In genomic region chr2:150832029-150832428, GRCm38 (mm10) we compare ENCODE assay signal across 14 mouse cellular contexts. TPM values are rescaled to one million over a fixed set of nuclear protein-coding genes. Genes with fewer than 3 reads are reported as not detected.
DNase-seq lines count a peak whose midpoint lies in the region; ATAC-seq and TF ChIP-seq lines count a peak whose summit lies in the region.
"Had no signal": no experiment of that assay in that cellular context is flagged by ENCODE, and none has a peak within 500 bp of the region (broad histone marks: within the 10 kb centered on the region; RNA-seq: fewer than 3 reads in every experiment).

No protein-coding gene starts in this region.

- H3K27me3 ChIP-seq in forebrain, postnatal 0 days (ENCODE audit: insufficient read depth, low read length), result no peaks in the 10 kb centered on the region
- no peaks in the 10 kb centered on the region for H3K27me3 ChIP-seq in forebrain, embryonic 16.5 days (replicated peaks; ENCODE audit: control insufficient read depth, insufficient read depth, low read length)
- H3K27me3 ChIP-seq in kidney, embryonic 16.5 days (ENCODE audit: insufficient read depth, low read length), result no peaks in the 10 kb centered on the region
- H3K27me3 ChIP-seq in lung, postnatal 0 days (replicated peaks; ENCODE audit: insufficient read depth, low read length), result no peaks in the 10 kb centered on the region
- no peaks in the 10 kb centered on the region for H3K27me3 ChIP-seq in midbrain, embryonic 14.5 days (ENCODE audit: control insufficient read depth, insufficient read depth, low read length)
- H3K27me3 ChIP-seq: embryonic facial prominence, embryonic 15.5 days; forebrain, embryonic 12.5 days; midbrain, embryonic 15.5 days had no signal

- H3K36me3 ChIP-seq in forebrain, postnatal 0 days (ENCODE audit: insufficient read depth), result peaks cover 87% of the 10 kb centered on the region
- peaks cover 17% of the 10 kb centered on the region for H3K36me3 ChIP-seq in forebrain, embryonic 16.5 days (ENCODE audit: control insufficient read depth, insufficient read depth)
- peaks cover 66% of the 10 kb centered on the region for H3K36me3 ChIP-seq in kidney, embryonic 16.5 days (ENCODE audit: insufficient read depth, low read length)
- H3K36me3 ChIP-seq in lung, postnatal 0 days (ENCODE audit: insufficient read depth, low read length), result peaks cover 41% of the 10 kb centered on the region
- H3K36me3 ChIP-seq in midbrain, embryonic 14.5 days (ENCODE audit: control insufficient read depth, insufficient read depth, low read length), result peaks cover 89% of the 10 kb centered on the region

- 0 out of 2 replicates have a peak, but pooled peaks have one; percentile 2 for ATAC-seq in forebrain, postnatal 0 days
- ATAC-seq in forebrain, embryonic 16.5 days, result no peak
- ATAC-seq in kidney, embryonic 16.5 days (ENCODE audit: low FRiP score, low TSS enrichment), result no peak
- ATAC-seq in lung, postnatal 0 days, result no peak
- no peak for ATAC-seq in midbrain, embryonic 14.5 days (ENCODE audit: low FRiP score, low TSS enrichment)
- ATAC-seq: activated CD4-positive, CD25-positive, alpha-beta regulatory T cell, adult 4 months; midbrain, embryonic 15.5 days had no signal

- TF ChIP-seq EP300 in lung, postnatal 0 days (IDR thresholded peaks at IDR 0.05), result no peak

- H3K9ac ChIP-seq in forebrain, postnatal 0 days, result no peak overlapping the region
- no peak overlapping the region for H3K9ac ChIP-seq in forebrain, embryonic 16.5 days (replicated peaks; ENCODE audit: low read depth, low read length)
- no peak overlapping the region for H3K9ac ChIP-seq in kidney, embryonic 16.5 days (replicated peaks; ENCODE audit: low read length)
- no peak overlapping the region for H3K9ac ChIP-seq in lung, postnatal 0 days (replicated peaks; ENCODE audit: low read depth)
- H3K9ac ChIP-seq in midbrain, embryonic 14.5 days (replicated peaks; ENCODE audit: low read length), result no peak overlapping the region
- H3K9ac ChIP-seq: embryonic facial prominence, embryonic 15.5 days; forebrain, embryonic 12.5 days; midbrain, embryonic 15.5 days had no signal

- 94% methylated on average over 7 of the region's 7 CpGs for WGBS in forebrain, postnatal 0 days
- 89% methylated on average over 7 of the region's 7 CpGs for WGBS in forebrain, embryonic 16.5 days
- WGBS in kidney, embryonic 16.5 days, result 89% methylated on average over 7 of the region's 7 CpGs
- 94% methylated on average over 7 of the region's 7 CpGs for WGBS in lung, postnatal 0 days
- WGBS in midbrain, embryonic 14.5 days, result 95% methylated on average over 7 of the region's 7 CpGs

- no peak overlapping the region for H3K4me3 ChIP-seq in forebrain, postnatal 0 days (ENCODE audit: low read depth, low read length)
- H3K4me3 ChIP-seq in forebrain, embryonic 16.5 days (replicated peaks; ENCODE audit: low read length), result no peak overlapping the region
- H3K4me3 ChIP-seq in kidney, embryonic 16.5 days (ENCODE audit: low read length), result no peak overlapping the region
- no peak overlapping the region for H3K4me3 ChIP-seq in lung, postnatal 0 days (ENCODE audit: low read depth, low read length)
- no peak overlapping the region for H3K4me3 ChIP-seq in midbrain, embryonic 14.5 days (replicated peaks; ENCODE audit: low read depth, low read length)
- H3K4me3 ChIP-seq: embryonic facial prominence, embryonic 15.5 days; forebrain, embryonic 12.5 days; heart, adult 2 months; midbrain, embryonic 15.5 days had no signal

- H3K9me3 ChIP-seq in forebrain, postnatal 0 days (ENCODE audit: low read length), result no peaks in the 10 kb centered on the region
- H3K9me3 ChIP-seq in forebrain, embryonic 16.5 days (ENCODE audit: control insufficient read depth, low read length), result no peaks in the 10 kb centered on the region
- H3K9me3 ChIP-seq in kidney, embryonic 16.5 days (ENCODE audit: low read length), result no peaks in the 10 kb centered on the region
- no peaks in the 10 kb centered on the region for H3K9me3 ChIP-seq in lung, postnatal 0 days (ENCODE audit: low read length)
- no peaks in the 10 kb centered on the region for H3K9me3 ChIP-seq in midbrain, embryonic 14.5 days (ENCODE audit: control insufficient read depth, low read length)
- H3K9me3 ChIP-seq: embryonic facial prominence, embryonic 15.5 days; forebrain, embryonic 12.5 days; midbrain, embryonic 15.5 days had no signal

- H3K4me1 ChIP-seq in forebrain, postnatal 0 days (ENCODE audit: insufficient read depth), result no peaks in the 10 kb centered on the region
- no peaks in the 10 kb centered on the region for H3K4me1 ChIP-seq in forebrain, embryonic 16.5 days (replicated peaks; ENCODE audit: control insufficient read depth, insufficient read depth, low read length)
- no peaks in the 10 kb centered on the region for H3K4me1 ChIP-seq in kidney, embryonic 16.5 days (ENCODE audit: insufficient read depth, low read length)
- no peaks in the 10 kb centered on the region for H3K4me1 ChIP-seq in lung, postnatal 0 days (ENCODE audit: insufficient read depth, low read depth, low read length)
- H3K4me1 ChIP-seq in midbrain, embryonic 14.5 days (ENCODE audit: control insufficient read depth, insufficient read depth, low read length), result no peaks in the 10 kb centered on the region
- H3K4me1 ChIP-seq: embryonic facial prominence, embryonic 15.5 days; forebrain, embryonic 12.5 days; midbrain, embryonic 15.5 days had no signal

- no peak overlapping the region for H3K4me2 ChIP-seq in forebrain, postnatal 0 days (ENCODE audit: low read depth)
- no peak overlapping the region for H3K4me2 ChIP-seq in forebrain, embryonic 16.5 days (ENCODE audit: low read length)
- H3K4me2 ChIP-seq in kidney, embryonic 16.5 days (replicated peaks; ENCODE audit: low read depth, low read length), result no peak overlapping the region
- no peak overlapping the region for H3K4me2 ChIP-seq in lung, postnatal 0 days (replicated peaks; ENCODE audit: low read depth, low read length)
- H3K4me2 ChIP-seq in midbrain, embryonic 14.5 days (ENCODE audit: low read length), result no peak overlapping the region
- H3K4me2 ChIP-seq: embryonic facial prominence, embryonic 15.5 days; forebrain, embryonic 12.5 days; midbrain, embryonic 15.5 days had no signal

- TF ChIP-seq CTCF in forebrain, postnatal 0 days (IDR thresholded peaks at IDR 0.05; ENCODE audit: low read depth), result no peak
- TF ChIP-seq CTCF in lung, postnatal 0 days (IDR thresholded peaks at IDR 0.05), result no peak

- H3K27ac ChIP-seq in forebrain, postnatal 0 days (ENCODE audit: low read depth, low read length), result no peak overlapping the region
- no peak overlapping the region for H3K27ac ChIP-seq in forebrain, embryonic 16.5 days (ENCODE audit: low read length)
- no peak overlapping the region for H3K27ac ChIP-seq in kidney, embryonic 16.5 days (ENCODE audit: low read length)
- no peak overlapping the region for H3K27ac ChIP-seq in lung, postnatal 0 days (ENCODE audit: low read length)
- H3K27ac ChIP-seq in midbrain, embryonic 14.5 days (replicated peaks; ENCODE audit: low read depth, low read length), result no peak overlapping the region
- H3K27ac ChIP-seq: embryonic facial prominence, embryonic 15.5 days; forebrain, embryonic 12.5 days; heart, adult 2 months; midbrain, embryonic 15.5 days had no signal

- DNase-seq in forebrain, postnatal 0 days, result no peak
- DNase-seq in kidney, adult 8-10 months, result peak; percentile 30 to 60
- peak; percentile 80 for DNase-seq in brain, adult 2 months (ENCODE audit: low read depth, low spot score)
- DNase-seq in cerebellum, postnatal 10 days, result peak; percentile 75 to 78
- DNase-seq in lung, postnatal 0 days (ENCODE audit: low spot score), result no peak
- DNase-seq in midbrain, embryonic 14.5 days, result no peak
- DNase-seq: lung, adult 18-20 months had no signal

RNA-seq across cellular contexts. Expression of gene Pygb, which starts 45.5 kb away (rescaled TPM):
- 146 and 174 TPM in 2 replicates for total RNA-seq in forebrain, postnatal 0 days (2014; rRNA removed)
- 81.3 and 102 TPM in 2 replicates for polyA plus RNA-seq in forebrain, postnatal 0 days (2015; fragmentation: Nextera tagmentation; extraction: Ambion mirVana)
- polyA plus RNA-seq in forebrain, embryonic 16.5 days (2015; fragmentation: Nextera tagmentation; extraction: Ambion mirVana), result 102 and 110 TPM in 2 replicates
- 94.4 and 95.6 TPM in 2 replicates for polyA plus RNA-seq in kidney, embryonic 16.5 days (2015; fragmentation: Nextera tagmentation; extraction: Ambion mirVana)
- polyA plus RNA-seq in lung, postnatal 0 days (2015; fragmentation: Nextera tagmentation; extraction: Ambion mirVana), result 43.5 and 56.6 TPM in 2 replicates
- 62.2 and 64.5 TPM in 2 replicates for polyA plus RNA-seq in midbrain, embryonic 14.5 days (2014; fragmentation: Nextera tagmentation; extraction: Ambion mirVana)

Comparison
In these comparisons a context has a peak if more than half of its experiments do, and no peak if none do; other contexts are left out.
1. DNase-seq: peak in kidney, adult 8-10 months (2 of 2), brain, adult 2 months (single experiment) and cerebellum, postnatal 10 days (2 of 2); none in forebrain, postnatal 0 days (single experiment), lung, postnatal 0 days (single experiment) and midbrain, embryonic 14.5 days (single experiment).